Comparison of ENCODE assay signal across 19 mouse cellular contexts in genomic region chr5:113846656-113847055, GRCm38 (mm10). TPM values are rescaled to one million over a fixed set of nuclear protein-coding genes. Genes with fewer than 3 reads are reported as not detected.
A peak's percentile ranks its signal among the peaks of the same experiment; 100 is the strongest.
DNase-seq lines count a peak whose midpoint lies in the region; ATAC-seq and TF ChIP-seq lines count a peak whose summit lies in the region.
"Had no signal": no experiment of that assay in that cellular context is flagged by ENCODE, and none has a peak within 500 bp of the region (broad histone marks: within the 10 kb centered on the region; RNA-seq: fewer than 3 reads in every experiment).

No protein-coding gene starts in this region.

- H3K4me1 ChIP-seq in stomach, embryonic 14.5 days (ENCODE audit: control insufficient read depth, insufficient read depth, low read length), result peaks cover 3% of the 10 kb centered on the region
- H3K4me1 ChIP-seq in stomach, postnatal 0 days (replicated peaks; ENCODE audit: control insufficient read depth, insufficient read depth), result no peaks in the 10 kb centered on the region
- peaks cover 66% of the 10 kb centered on the region for H3K4me1 ChIP-seq in liver, embryonic 15.5 days (replicated peaks)
- H3K4me1 ChIP-seq in stomach, embryonic 15.5 days, result peaks cover 10% of the 10 kb centered on the region; the same call in 1 of the 2 replicates
- H3K4me1 ChIP-seq: forebrain, embryonic 15.5 days had no signal

- no peaks in the 10 kb centered on the region for H3K9me3 ChIP-seq in stomach, embryonic 14.5 days (ENCODE audit: control insufficient read depth, low read depth, low read length)
- no peaks in the 10 kb centered on the region for H3K9me3 ChIP-seq in stomach, postnatal 0 days (ENCODE audit: control insufficient read depth, low read length)
- no peaks in the 10 kb centered on the region for H3K9me3 ChIP-seq in liver, embryonic 15.5 days (replicated peaks)
- no peaks in the 10 kb centered on the region for H3K9me3 ChIP-seq in stomach, embryonic 15.5 days
- H3K9me3 ChIP-seq: embryonic facial prominence, embryonic 10.5 days; forebrain, embryonic 15.5 days; hindbrain, embryonic 13.5 days had no signal

- no peak for DNase-seq in stomach, postnatal 0 days (ENCODE audit: low spot score)
- no peak for DNase-seq in layer of hippocampus, adult 9-10 months (ENCODE audit: low spot score)
- DNase-seq in layer of hippocampus, postnatal 10 days (ENCODE audit: low spot score in 2 of 2), result no peak
- DNase-seq: adrenal gland, adult 8-10 months; B cell, adult 2 months; cerebellum, adult 8-10 months; heart, postnatal 10 days; left cerebral cortex, postnatal 4 days; right cerebral cortex, postnatal 25 days; thymus, postnatal 36 days had no signal

- H3K4me3 ChIP-seq in stomach, embryonic 14.5 days (ENCODE audit: low read depth, low read length), result no peak overlapping the region
- no peak overlapping the region for H3K4me3 ChIP-seq in stomach, postnatal 0 days (ENCODE audit: low read depth, low read length)
- no peak overlapping the region for H3K4me3 ChIP-seq in liver, embryonic 15.5 days (replicated peaks)
- no peak overlapping the region for H3K4me3 ChIP-seq in stomach, embryonic 15.5 days (replicated peaks)
- H3K4me3 ChIP-seq: embryonic facial prominence, embryonic 10.5 days; forebrain, embryonic 15.5 days; hindbrain, embryonic 13.5 days had no signal

- TF ChIP-seq EP300 in stomach, postnatal 0 days (optimal IDR thresholded peaks at IDR 0.05), result no peak

- H3K4me2 ChIP-seq in stomach, embryonic 14.5 days (replicated peaks; ENCODE audit: low read depth, low read length), result no peak overlapping the region
- no peak overlapping the region for H3K4me2 ChIP-seq in stomach, postnatal 0 days (replicated peaks; ENCODE audit: low read depth)
- H3K4me2 ChIP-seq in liver, embryonic 15.5 days, result peak overlapping the region; percentile 52
- H3K4me2 ChIP-seq in stomach, embryonic 15.5 days, result no peak overlapping the region
- H3K4me2 ChIP-seq: forebrain, embryonic 15.5 days; hindbrain, embryonic 13.5 days had no signal

- H3K9ac ChIP-seq in stomach, embryonic 14.5 days (replicated peaks; ENCODE audit: low read depth, low read length), result no peak overlapping the region
- H3K9ac ChIP-seq in stomach, postnatal 0 days (ENCODE audit: low read length), result no peak overlapping the region
- H3K9ac ChIP-seq in liver, embryonic 15.5 days, result no peak overlapping the region
- H3K9ac ChIP-seq in stomach, embryonic 15.5 days, result no peak overlapping the region
- H3K9ac ChIP-seq: forebrain, embryonic 15.5 days; hindbrain, embryonic 13.5 days had no signal

- ATAC-seq in stomach, embryonic 14.5 days (ENCODE audit: insufficient number of reproducible peaks, insufficient read depth, low FRiP score, low read depth), result peak; percentile 54; the same call in 1 of the 2 replicates
- no peak for ATAC-seq in stomach, postnatal 0 days (ENCODE audit: low FRiP score, low TSS enrichment)
- ATAC-seq in erythroid progenitor cell, adult 5-6 weeks (replicated peaks; ENCODE audit: low FRiP score, poor library complexity, severe bottlenecking), result peak; percentile 88
- peak; percentile 96 for ATAC-seq in liver, embryonic 15.5 days (ENCODE audit: insufficient read depth)
- peak; percentile 74; the same call in 1 of the 2 replicates for ATAC-seq in stomach, embryonic 15.5 days (ENCODE audit: insufficient read depth, low FRiP score, low read depth)
- no peak for ATAC-seq in inflammation-experienced regulatory T-cells, adult 6 months
- ATAC-seq: forebrain, embryonic 15.5 days had no signal

- H3K36me3 ChIP-seq in stomach, embryonic 14.5 days (ENCODE audit: control insufficient read depth, insufficient read depth, low read length), result peaks cover 49% of the 10 kb centered on the region
- peaks cover 41% of the 10 kb centered on the region for H3K36me3 ChIP-seq in stomach, postnatal 0 days (ENCODE audit: control insufficient read depth, insufficient read depth, low read length)
- peaks cover 89% of the 10 kb centered on the region for H3K36me3 ChIP-seq in liver, embryonic 15.5 days (replicated peaks)
- peaks cover 61% of the 10 kb centered on the region for H3K36me3 ChIP-seq in stomach, embryonic 15.5 days

- H3K27ac ChIP-seq in stomach, embryonic 14.5 days (ENCODE audit: low read length), result no peak overlapping the region
- H3K27ac ChIP-seq in stomach, postnatal 0 days (replicated peaks), result no peak overlapping the region
- H3K27ac ChIP-seq in liver, embryonic 15.5 days (replicated peaks), result peak overlapping the region; percentile 73
- no peak overlapping the region for H3K27ac ChIP-seq in stomach, embryonic 15.5 days
- H3K27ac ChIP-seq: embryonic facial prominence, embryonic 10.5 days; forebrain, embryonic 15.5 days; hindbrain, embryonic 13.5 days; kidney, postnatal 0 days had no signal

- no peaks in the 10 kb centered on the region for H3K27me3 ChIP-seq in stomach, embryonic 14.5 days (ENCODE audit: control insufficient read depth, insufficient read depth, low read length)
- H3K27me3 ChIP-seq in stomach, postnatal 0 days (ENCODE audit: control insufficient read depth, insufficient read depth, low read length), result no peaks in the 10 kb centered on the region
- H3K27me3 ChIP-seq in liver, embryonic 15.5 days, result no peaks in the 10 kb centered on the region
- H3K27me3 ChIP-seq in stomach, embryonic 15.5 days (replicated peaks), result no peaks in the 10 kb centered on the region
- H3K27me3 ChIP-seq: forebrain, embryonic 15.5 days; hindbrain, embryonic 13.5 days had no signal

- TF ChIP-seq CTCF in stomach, postnatal 0 days (IDR thresholded peaks at IDR 0.05; ENCODE audit: low read depth), result no peak

- 88% methylated on average over 8 of the region's 8 CpGs for WGBS in stomach, embryonic 14.5 days
- WGBS in stomach, postnatal 0 days, result 94% methylated on average over 8 of the region's 8 CpGs
- WGBS in liver, embryonic 15.5 days (ENCODE audit: insufficient replicate concordance), result 35% methylated on average over 8 of the region's 8 CpGs
- 87% methylated on average over 8 of the region's 8 CpGs for WGBS in stomach, embryonic 15.5 days

RNA-seq across cellular contexts. Expression of gene Selplg, which starts 14.2 kb away (rescaled TPM):
- 2.9 and 4.5 TPM in 2 replicates for polyA plus RNA-seq in stomach, embryonic 14.5 days (2014; fragmentation: Nextera tagmentation; extraction: Ambion mirVana)
- polyA plus RNA-seq in stomach, postnatal 0 days (2015; fragmentation: Nextera tagmentation; extraction: Ambion mirVana), result 2.0 and 2.6 TPM in 2 replicates
- total RNA-seq in erythroid progenitor cell, adult 5-6 weeks (2015; ENCODE audit: low replicate concordance), result 81.1 and 83.0 TPM in 2 replicates
- 26.7 and 29.5 TPM in 2 replicates for total RNA-seq in erythroid progenitor cell, adult 5-6 weeks (2017; ENCODE audit: low replicate concordance)
- 13.2 and 15.3 TPM in 2 replicates for polyA plus RNA-seq in liver, embryonic 15.5 days (2015; fragmentation: Nextera tagmentation; extraction: Ambion mirVana)
- polyA plus RNA-seq in stomach, embryonic 15.5 days (2015; fragmentation: Nextera tagmentation; extraction: Ambion mirVana), result 5.8 and 7.5 TPM in 2 replicates
- 100 to 1,000 TPM; 457 to 620 (median 469) TPM for polyA plus RNA-seq in inflammation-experienced regulatory T-cells, adult 6 months (2017; shearing (Covaris generic))
- 10 to 100 TPM; 12.1 to 12.9 TPM for total RNA-seq in layer of hippocampus, postnatal 10 days (2021)

RNA-seq across cellular contexts. Expression of gene Tmem119, which starts 46.3 kb away (rescaled TPM):
- 46.1 and 49.0 TPM in 2 replicates for polyA plus RNA-seq in stomach, embryonic 14.5 days (2014; fragmentation: Nextera tagmentation; extraction: Ambion mirVana)
- polyA plus RNA-seq in stomach, postnatal 0 days (2015; fragmentation: Nextera tagmentation; extraction: Ambion mirVana), result 35.3 and 36.6 TPM in 2 replicates
- total RNA-seq in erythroid progenitor cell, adult 5-6 weeks (2015; ENCODE audit: low replicate concordance), result 2.9 TPM in 1 of 2 replicates, not detected in the other
- 3.0 TPM in 1 of 2 replicates, not detected in the other for total RNA-seq in erythroid progenitor cell, adult 5-6 weeks (2017; ENCODE audit: low replicate concordance)
- polyA plus RNA-seq in liver, embryonic 15.5 days (2015; fragmentation: Nextera tagmentation; extraction: Ambion mirVana), result 4.0 and 4.2 TPM in 2 replicates
- polyA plus RNA-seq in stomach, embryonic 15.5 days (2015; fragmentation: Nextera tagmentation; extraction: Ambion mirVana), result 60.6 and 64.4 TPM in 2 replicates
- not detected for polyA plus RNA-seq in inflammation-experienced regulatory T-cells, adult 6 months (2017; shearing (Covaris generic))
- 10 to 100 TPM; 11.7 to 13.1 TPM for total RNA-seq in layer of hippocampus, postnatal 10 days (2021)

Comparison
In these comparisons a context has a peak if more than half of its experiments do, and no peak if none do; other contexts are left out.
1. ATAC-seq: peak in stomach, embryonic 14.5 days (single experiment), erythroid progenitor cell, adult 5-6 weeks (single experiment), liver, embryonic 15.5 days (single experiment) and stomach, embryonic 15.5 days (single experiment); none in stomach, postnatal 0 days (single experiment) and inflammation-experienced regulatory T-cells, adult 6 months (single experiment).
2. RNA of gene Selplg, which starts 14.2 kb away (polyA plus RNA-seq): 457 to 620 TPM in inflammation-experienced regulatory T-cells, adult 6 months; 13.2 to 15.3 TPM in liver, embryonic 15.5 days, 5.8 to 7.5 TPM in stomach, embryonic 15.5 days, 2.9 to 4.5 TPM in stomach, embryonic 14.5 days and 2.0 to 2.6 TPM in stomach, postnatal 0 days; every median in the first group is over 10 times any median in the second.